Mouse (Mus musculus) thymus, postnatal 10 days (tissue): ENCODE data around the gene Hecw2.

Source experiments
- DNase-seq, 2 experiments: peaks; one replicate each; pipeline ENCODE4 v3.0.0; 2021; ENCODE audit warnings: low spot score in 2 of 2

The Hecw2 gene

DNA sequence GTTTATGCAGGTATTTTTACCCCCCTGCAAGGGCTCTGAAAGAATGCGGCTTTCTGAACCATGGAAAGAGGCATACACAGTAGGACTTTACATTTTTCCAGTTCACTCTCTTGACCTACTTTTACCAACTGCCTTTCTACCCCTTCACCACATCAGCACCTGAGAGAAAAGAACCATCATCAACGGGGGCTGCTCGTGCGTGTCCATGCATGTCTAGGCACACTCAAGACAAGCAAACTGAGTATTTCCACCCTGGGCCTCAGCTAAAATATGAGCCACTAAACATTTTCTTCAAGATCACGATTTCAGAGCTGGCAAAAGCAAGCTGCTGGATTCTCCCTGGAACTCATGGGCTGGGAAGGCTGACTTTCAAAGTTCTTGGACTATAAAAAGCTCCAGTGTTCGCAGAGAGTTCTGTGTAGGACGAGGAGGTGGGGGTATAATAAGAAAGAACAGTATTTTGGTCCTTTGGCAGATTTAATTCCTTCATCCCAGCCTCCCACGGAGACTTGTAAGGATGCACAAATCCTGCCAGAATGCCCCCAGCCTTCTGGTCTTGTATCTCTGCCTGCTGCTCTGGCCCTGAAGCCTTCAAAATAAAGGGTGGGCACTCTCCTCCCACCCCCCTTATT, 76.5 kb downstream of the Hecw2 start:
- DNase-seq: peak; percentile 12 to 17

DNA sequence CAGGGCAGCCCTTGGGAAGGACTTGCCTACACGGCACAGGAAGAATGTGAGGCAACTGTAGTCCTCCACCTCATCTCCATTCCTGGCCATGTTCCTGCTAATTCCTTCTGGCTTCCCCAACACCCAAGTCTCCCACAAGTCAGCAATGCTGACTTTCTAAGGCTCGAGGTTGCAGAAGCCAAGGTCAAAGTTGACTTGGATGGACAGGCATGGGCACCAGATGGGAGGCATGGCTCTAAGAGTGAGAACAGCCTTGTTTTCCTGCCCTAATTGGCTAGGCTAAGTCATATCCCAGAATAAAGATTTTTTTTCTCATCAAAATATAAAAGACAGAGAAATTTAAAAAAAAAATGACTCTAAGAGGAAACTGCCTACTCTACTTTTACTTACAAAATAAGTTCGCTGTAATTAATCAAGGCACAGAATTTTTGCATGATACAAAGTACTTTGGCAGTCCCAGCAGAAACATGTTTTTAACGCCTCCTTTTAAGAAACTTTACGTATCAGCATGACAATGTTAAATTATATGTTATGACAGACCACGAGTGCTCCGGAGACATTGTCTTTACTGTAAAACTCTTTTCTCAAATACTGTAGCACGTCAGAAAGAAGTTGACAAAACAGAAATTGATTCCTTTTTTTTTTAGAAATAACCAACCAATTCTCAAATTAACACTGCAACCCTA, 83.9 kb downstream of the Hecw2 start:
- DNase-seq: no peak

DNA sequence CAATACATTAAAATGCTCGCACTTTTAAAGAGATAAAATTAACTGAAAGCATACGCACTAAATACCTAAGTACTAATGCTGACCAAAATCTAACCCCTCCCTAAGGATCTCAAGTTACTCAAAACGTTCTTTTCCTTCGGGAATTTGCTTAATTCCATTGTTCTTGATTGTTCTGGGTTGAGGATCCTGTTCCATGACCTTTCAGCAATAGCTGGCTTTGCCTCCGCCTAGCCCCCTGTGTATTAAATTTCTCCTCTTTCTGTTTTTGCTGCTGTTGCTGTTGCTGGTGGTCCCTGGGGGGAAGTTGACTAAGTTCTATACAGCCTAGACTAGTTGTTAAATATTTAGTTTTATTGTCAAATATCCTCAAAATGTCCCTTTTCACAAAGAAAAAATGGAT, 85.7 kb downstream of the Hecw2 start:
- DNase-seq: no peak

DNA sequence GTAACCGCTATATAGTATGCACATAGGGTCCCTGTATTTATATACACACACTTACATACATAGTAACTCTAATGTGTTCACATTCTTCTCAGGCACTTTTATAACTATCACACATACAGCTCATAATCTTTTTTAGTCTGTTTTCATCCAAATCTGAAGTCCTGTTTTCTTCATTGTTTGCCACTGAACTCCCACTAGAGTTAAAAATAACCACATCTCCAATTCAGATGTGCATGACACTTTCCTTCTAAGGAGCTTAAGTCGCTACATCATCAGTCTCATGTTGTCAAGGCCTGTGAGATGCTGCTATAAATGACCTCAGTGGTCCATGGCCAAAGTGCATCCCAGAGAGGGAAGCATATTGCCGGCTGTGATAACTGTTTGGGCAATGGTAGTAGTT, 88.2 kb downstream of the Hecw2 start:
- DNase-seq: no peak

DNA sequence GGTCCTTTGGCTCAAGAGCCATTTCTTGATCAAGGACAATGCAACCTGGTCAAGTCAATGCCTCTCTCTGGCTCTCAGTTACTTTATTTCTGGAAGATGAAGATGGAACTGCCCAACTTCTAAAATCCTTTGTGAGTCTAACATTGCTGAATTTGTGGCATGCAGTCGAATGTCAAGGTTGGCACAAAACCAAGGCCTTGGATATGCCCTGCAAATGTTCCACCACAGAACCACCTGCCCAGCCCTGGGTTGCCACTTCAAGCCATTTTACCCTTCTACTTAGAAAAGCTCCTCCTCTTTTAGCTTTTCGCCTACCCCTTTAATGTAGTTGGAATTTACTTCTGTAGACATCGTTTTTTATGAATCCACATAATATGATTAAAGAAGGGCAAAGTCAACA, 115.3 kb downstream of the Hecw2 start:
- DNase-seq: no peak

DNA sequence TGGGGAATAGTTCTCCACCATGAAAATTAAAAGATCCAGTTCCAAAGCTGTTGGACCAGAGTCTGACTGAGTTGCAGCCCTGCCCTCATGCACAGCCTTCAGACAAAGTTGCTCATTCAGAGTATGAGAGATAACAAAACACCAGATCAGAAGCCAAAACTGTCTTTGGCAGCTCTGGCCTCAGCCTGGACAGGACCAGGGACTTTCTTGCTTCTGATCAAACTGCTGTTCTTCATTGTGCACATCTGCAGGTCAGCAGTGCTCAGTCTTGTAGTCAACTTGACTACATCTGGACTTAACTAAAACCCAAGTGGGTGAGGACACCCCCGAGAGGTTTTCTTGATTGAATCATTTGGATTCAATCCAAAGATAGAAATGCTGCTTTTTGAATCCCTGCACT, 120.5 kb downstream of the Hecw2 start:
- no peak for DNase-seq

DNA sequence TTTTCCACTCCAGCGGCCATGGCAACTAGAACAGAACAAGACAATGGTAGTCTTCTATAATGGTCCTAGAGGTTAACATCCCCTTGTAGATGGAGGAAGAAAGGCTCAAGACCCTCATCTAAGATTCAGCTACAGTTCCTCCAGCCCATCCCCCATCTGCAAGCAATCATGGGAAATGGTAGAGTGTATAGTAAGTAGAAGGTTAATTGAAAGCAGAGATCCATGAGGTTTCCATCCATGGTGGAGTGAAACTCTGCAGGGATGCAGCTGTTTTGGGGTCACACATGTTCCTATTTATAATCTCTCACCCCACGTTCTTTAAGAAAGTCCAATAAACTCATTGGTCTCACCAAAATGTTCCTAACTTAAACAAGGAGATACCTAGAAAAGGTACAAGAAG, 124.8 kb downstream of the Hecw2 start:
- no peak for DNase-seq

DNA sequence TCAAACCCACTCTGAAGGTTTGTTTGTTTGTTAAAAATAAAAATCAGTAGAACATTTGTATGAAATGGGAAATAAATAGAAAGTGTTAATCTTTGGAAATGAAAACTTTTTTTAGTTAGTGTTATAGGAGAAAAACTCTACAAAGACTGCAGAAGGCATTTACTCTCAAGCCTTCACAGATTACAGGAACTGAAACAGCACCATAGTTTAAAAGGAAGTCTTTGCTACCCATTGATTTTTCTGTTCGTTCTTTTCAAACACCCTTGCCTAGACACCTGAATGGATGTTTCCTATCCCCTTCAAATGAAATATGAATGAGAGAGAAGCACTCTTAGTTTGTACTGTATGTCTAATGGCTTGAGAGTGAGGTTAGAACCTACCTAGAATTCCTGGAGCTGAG, 126.7 kb downstream of the Hecw2 start:
- DNase-seq: no peak

DNA sequence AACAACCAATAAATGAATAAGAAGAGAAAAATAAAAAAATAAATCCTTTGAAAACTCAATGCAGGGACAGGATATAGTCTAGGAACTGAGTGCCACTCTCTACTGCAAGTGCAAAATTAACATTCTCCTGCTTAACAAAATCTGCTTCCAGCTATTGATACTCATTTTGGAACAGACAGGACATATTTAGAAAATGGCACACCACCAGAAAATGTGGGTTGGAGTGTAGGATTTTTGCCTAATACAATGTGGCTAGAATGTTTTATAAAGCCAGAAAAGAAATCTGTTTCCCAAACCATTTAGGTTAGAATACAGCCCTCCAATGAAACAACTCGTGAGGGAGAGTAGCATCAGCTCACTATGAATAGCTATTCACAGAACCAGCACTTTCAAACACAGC, 129.5 kb downstream of the Hecw2 start:
- no peak for DNase-seq

DNA sequence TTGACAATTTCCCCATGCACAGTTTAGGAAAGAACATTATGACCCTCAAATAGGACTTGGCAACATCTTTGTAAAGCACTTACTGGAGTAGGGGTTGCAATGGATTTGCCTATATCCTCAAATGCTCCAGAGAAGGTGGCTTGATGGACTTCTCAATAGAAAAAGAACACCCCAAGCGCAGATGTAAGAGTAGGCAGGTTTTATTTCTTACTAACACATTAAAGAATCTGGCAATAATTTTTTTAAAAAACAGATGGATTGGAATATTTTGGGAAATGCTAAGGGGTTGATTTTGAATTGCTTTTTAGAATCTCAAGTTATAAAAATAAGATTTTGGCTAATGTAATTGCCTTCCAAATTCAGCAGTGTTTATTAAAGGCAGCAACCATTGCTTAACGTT, 133.9 kb downstream of the Hecw2 start:
- DNase-seq: no peak

DNA sequence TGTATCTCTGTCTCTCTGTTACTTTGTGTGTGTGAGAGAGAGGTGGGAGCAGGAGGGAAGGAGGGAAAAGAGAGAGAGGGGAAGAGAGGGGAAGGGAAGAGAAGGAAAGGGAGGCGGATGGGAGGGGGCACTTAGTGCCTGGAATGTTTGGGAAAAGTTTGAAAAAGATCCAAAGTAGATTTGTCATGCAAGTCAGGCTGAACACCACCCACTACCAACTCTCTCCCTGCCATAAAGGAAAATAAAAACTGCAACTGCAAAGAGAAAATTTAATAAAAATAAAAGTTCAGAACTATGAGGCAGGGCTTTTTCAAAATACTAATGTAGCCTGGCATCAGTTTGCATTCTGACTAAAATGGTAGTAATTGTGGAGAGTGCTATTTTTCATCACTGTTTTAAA, 135.2 kb downstream of the Hecw2 start:
- no peak for DNase-seq

DNA sequence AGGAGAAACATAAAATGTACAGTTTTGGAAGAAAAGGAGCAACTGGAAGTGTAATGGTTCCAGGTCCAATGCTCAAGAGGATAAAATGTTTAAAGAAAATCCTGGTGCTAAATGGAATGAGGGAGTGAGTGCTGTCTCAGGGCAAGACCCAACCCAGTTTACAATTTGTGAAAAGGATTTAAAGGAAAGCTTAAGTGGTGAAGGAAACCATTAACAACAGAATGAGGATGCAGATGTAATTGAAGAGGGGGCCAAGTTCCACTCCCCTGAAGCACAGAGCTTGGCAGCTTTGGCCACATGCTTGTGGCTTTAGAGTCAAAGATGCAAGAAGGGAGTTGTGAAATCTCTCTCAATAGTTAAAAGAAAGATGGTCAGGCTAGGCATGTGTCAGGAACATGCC, 142.2 kb downstream of the Hecw2 start:
- no peak for DNase-seq

DNA sequence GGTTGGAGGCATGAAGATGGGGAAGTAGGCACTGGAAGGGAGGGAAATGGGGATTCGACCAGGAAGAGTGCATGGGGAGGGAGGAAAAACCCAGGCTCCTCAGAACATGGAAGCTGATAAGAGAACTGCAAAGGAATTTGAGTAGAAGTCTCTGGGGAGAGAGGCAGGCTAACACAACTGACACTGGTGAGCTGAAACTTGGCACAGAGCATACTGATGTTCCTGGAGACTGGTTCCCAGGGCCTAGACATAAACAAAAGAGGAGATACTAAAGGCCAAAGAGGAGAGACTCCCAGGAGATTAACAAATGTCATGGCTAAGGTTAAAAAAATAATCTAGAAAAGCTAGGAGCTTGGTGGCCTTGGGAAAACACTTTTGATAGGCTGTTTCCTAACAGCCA, 148.0 kb downstream of the Hecw2 start:
- DNase-seq: no peak

DNA sequence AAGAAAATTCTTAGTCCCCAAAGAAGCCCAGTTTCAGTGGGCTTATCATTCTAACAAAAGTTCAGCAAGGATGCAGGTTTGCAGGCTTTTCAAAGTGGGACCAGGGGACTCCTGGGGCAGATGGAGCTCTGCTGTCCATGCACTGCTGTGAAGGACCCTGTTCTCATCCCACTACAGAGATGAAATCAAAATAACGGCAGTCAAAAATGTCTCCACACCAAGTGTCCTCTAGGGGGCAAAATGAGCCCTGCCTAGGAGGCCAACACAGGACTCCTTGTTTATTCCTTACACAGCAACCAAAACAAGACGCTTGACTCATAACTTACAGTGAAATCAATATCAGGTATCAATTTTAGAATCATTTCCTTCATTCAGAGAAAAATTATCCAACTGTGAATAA, 155.9 kb downstream of the Hecw2 start:
- DNase-seq: peak; percentile 9 to 50

DNA sequence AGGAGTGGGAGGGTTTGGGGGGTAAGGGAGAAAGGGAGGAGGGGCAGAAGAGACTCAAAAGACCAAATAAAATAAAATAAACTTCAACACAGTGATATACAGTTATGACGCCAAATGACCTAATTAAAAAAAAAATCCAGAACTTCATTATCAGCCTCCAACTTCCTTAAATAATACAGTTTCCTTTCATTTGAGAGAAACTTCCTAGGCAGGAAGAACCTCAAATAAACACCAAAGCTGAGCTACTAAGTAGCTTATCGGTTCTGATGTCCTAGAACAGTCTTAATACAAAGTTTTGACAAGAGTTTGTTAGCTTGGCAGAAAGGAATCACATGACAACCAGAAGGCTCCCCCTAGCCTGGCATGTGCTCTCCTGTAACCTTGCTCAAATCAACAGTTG, 177.3 kb downstream of the Hecw2 start:
- DNase-seq: no peak

DNA sequence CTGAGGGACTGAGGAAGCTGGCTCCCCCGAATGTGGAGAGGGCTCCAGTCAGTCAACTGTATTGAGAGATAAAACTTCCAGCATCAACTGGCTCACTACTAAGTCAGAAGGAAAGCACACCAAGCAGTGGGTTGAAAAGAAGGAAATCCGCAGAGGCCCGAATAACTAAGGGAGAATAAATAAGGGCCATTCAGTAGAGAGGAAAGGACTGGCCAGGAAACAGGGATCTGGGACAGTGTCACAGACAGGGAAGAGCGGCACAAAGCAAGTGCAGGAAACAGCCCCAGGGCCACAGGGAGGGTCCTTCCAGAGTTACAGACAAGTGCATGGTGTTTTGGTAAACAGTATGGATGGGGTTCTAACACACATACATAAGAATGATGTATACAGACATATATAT, 179.2 kb downstream of the Hecw2 start:
- no peak for DNase-seq

DNA sequence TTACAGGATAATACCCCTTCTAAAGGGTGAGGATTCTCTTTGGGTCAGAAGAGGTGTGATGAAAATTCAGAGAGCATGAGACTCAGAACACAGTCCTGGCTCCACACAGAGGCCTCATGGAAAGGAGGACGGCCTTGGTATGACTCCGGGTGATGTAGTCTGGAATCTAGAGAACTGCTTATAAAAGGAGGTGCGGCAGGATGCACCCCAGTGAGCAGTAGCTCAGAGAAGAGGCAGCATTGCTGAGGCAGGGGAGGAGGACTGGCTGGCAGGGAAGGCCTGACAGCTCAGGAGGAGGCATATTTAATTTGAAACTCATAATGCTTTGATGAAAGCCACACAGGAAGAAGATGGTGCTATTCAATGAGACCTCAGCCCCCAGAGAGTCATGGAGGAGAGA, 182.6 kb downstream of the Hecw2 start:
- DNase-seq: no peak

DNA sequence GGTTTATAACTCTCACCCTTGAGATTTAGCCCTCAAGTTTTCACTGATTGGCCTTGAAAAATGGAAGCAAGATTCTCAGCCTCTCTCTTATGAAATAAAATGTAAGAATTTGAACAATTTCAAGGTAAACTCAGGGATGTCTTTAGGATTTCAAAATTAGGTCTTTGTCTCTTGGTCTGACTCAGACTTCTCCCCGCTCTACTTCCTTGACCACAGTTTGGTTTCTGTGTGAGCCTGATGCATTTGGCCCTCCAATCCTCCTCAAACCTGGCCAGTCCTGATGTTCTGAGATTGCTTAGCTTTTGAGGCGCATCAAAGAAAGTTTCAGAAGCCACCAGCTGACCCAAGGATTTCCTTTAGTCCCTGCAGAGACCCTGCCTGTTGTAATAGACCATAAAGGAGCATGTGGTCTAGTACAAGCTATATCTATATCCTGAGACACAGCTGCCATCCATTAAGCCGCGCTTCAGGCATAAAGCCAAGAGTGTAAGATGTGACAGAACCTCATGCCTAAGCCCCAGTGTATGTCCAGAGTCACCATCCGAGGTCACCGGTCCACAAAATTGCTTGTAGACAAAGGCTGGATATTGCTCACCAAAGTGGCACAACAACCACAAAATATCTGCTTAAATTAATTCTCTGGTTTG, 185.4 kb downstream of the Hecw2 start:
- no peak for DNase-seq

DNA sequence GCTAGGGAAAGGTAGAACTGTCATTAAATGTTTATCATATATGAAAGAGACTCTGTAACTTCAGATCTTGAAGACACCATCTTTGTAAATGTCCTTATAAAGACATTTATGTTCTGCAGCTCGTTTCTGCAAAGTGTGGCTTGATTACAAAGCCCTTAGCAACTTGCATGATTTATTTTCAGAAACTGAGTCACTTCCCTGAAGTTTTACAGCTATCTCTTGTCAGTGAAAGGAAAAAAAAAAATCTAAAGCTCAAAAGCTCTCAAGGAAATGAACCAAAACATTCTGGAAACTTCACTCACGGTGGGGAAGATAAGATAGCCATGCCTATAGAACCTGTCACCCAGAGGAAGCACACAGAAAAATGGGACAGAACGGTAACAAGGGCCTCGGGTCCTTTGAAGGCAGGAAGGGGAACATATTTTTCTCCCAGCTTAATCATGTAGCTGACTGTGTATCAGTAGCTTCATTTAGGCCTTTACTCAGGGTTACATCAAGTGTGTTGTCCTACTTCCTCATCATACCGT, 189.0 kb downstream of the Hecw2 start:
- no peak for DNase-seq

DNA sequence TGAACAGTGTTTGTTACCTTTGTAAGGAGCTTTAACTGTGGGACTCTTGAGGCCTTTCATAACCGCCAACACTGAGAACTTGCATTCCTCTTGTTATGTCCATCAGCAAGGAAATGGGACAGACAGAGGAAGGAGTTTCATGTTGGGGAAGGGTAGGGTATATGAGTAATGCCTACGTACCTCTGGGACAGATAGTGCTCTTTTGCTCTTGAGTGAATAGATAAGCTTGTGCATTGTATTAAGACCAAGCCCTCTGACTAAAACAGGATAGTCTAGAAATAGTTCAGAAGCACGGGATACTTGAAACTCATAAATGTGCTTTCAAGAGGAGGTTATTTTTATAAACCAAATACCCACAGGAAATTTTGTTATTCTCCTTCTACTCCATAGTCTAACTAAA, 191.7 kb downstream of the Hecw2 start:
- no peak for DNase-seq

DNA sequence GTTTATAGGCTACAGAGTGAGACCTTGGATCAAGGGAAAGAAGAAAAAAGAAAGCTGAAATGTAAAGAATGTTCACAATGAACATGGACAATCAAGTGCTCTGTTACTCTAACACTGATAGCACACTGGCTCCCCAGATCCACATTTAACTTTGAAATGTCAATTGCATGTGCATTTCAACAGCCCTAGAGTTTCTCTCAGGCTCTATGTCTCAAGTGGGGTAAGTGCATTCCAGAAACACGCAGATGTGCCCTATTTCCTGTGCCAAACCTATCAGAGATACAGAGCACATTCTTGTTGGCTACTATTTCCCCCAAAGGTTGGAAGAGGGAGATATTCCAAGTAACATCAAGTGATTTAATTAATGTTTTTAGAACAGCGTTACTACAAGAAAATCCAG, 192.9 kb downstream of the Hecw2 start:
- DNase-seq: no peak

DNA sequence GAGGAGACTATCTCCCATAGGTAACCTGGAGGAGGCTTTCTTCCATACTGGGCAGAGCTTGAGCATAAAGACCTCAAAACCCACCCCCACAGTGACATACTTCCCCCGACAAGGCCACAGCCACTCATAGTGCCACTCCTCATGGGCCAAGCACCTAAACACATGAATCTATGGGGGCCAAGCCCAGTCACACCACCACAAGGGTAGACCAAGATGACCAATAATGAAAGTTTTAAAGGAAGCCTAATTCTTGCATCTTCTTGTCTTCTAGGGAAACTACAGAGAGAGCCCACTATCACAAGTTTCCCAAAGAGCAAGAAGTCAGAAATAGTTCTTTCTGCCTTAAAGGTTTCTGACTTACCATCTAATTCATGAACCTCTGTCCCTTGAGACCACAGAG, 197.7 kb downstream of the Hecw2 start:
- no peak for DNase-seq

DNA sequence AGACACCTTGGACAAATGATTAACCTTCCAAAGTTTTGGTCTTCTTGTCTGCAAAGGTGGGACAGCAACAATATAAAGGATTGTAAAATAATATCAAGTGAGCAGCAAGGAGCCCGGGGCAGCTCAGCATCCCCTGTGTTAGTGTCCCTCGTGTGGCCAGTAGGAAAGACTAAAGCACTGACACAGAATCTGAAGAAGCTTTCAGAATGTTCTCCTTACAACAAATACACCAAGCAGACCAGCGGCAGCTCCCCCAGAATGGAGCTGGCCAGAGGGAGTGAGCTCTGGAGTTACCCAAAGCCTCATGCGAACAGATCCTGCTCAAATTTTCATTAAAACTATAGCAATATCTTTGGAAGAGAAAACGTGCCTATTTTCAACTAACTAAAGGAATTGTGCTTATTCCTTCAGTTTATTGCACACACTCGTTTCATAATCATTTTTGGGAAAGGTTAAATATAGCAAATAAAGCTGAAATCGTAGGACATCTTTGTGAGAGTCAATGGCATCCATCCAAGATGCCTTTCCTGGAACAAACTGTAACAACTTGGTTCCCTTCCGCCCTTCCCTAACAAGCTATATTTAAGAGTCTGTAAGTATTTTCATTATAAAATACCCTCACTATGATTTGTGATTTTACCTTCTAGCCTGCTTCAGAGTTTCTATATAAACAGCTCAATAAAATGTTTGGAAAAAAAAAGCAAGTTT, 208.6 kb downstream of the Hecw2 start:
- no peak for DNase-seq
